Mouse (Mus musculus) spleen, adult 2 months (tissue): Measurements from ENCODE around the gene Slc9a7. TPM values are rescaled to one million over a fixed set of nuclear protein-coding genes. Genes with fewer than 3 reads are reported as not detected.

Experiments
- DNase-seq, 2 experiments: peaks; one replicate each; pipeline versions ENCODE4 v3.0.0 to v3.0.0-alpha.2; 2012 to 2021; ENCODE audit warnings: low spot score in 2 of 2, low read depth in 1 of 2
- H3K27ac ChIP-seq: fragments of 200-500 bp; 2 replicates; pipeline ENCODE4 v1.5.1; 2012; ENCODE audit warnings: low read length, inconsistent platforms; ENCODE audit not compliant: insufficient read depth
- H3K27me3 ChIP-seq: fragments of 200-500 bp; 2 replicates; pipeline ENCODE4 v1.6.1; 2012; ENCODE audit warnings: mild to moderate bottlenecking, moderate library complexity, low read length, inconsistent platforms; ENCODE audit not compliant: control insufficient read depth, insufficient read depth
- H3K36me3 ChIP-seq: fragments of 200-500 bp; 2 replicates; pipeline ENCODE4 v1.6.1; 2012; ENCODE audit warnings: mild to moderate bottlenecking, low read length, inconsistent platforms; ENCODE audit not compliant: control insufficient read depth, insufficient read depth
- H3K4me1 ChIP-seq: fragments of 200-500 bp; 2 replicates; pipeline ENCODE4 v1.6.1; 2011; ENCODE audit warnings: inconsistent platforms; ENCODE audit not compliant: control insufficient read depth, insufficient read depth, insufficient read length
- H3K4me3 ChIP-seq: fragments of 200-500 bp; 2 replicates; pipeline ENCODE4 v1.5.1; 2011; ENCODE audit warnings: mild to moderate bottlenecking, inconsistent platforms; ENCODE audit not compliant: insufficient read depth, insufficient read length; ENCODE audit errors: extremely low read depth
- CTCF ChIP-seq: fragments of 200-500 bp; IDR thresholded peaks from 2 replicates; pipeline ENCODE4 v1.5.1; 2011; ENCODE audit warnings: mild to moderate bottlenecking, inconsistent platforms; ENCODE audit not compliant: insufficient read depth, insufficient read length, insufficient replicate concordance; ENCODE audit errors: extremely low read depth
- POLR2A ChIP-seq: fragments of 200-500 bp; IDR thresholded peaks from 2 replicates; pipeline ENCODE4 v1.6.1; 2011; ENCODE audit warnings: low read depth, low read length, inconsistent platforms
- WGBS: fragments of 180-500 bp; shearing (Covaris S2); methylation state at CpG from one replicate; pipeline ENCODE4 v1.1.7; 2018; 5-methylcytosine and 5-hydroxymethylcytosine counted together
- polyA plus RNA-seq: library from polyadenylated mRNA; depleted of rRNA; stranded (reverse); fragments of >200 nt; gene quantifications from 2 replicates; pipeline ENCODE4 v1.2.3, GENCODE M21; 2012; rRNA removed

Gene Slc9a7
- polyA plus RNA-seq, 1 experiment, result 15.7 TPM

GRCm38 (mm10) chrX:20070196-20070595 is 221.4 kb downstream of the Slc9a7 start:
- H3K27me3 ChIP-seq, result no peaks in the 10 kb centered on the region
- TF ChIP-seq POLR2A (no peak), CTCF (no peak)

GRCm38 (mm10) chrX:20066636-20067035 is 225.0 kb downstream of the Slc9a7 start:
- no peak for DNase-seq
- Histone ChIP-seq H3K36me3 (no peaks in the 10 kb centered on the region), H3K27me3 (no peaks in the 10 kb centered on the region), H3K4me1 (no peaks in the 10 kb centered on the region), H3K4me3 (no peak overlapping the region), H3K27ac (no peak overlapping the region)
- TF ChIP-seq POLR2A, result no peak
- no peak for TF ChIP-seq CTCF

More at GRCm38 (mm10) chrX:20070196-20070595, 221.4 kb downstream of the Slc9a7 start:
- Histone ChIP-seq H3K4me1 (no peaks in the 10 kb centered on the region), H3K4me3 (no peak overlapping the region), H3K36me3 (no peaks in the 10 kb centered on the region), H3K27ac (no peak overlapping the region)
- no peak for DNase-seq
- 84% methylated on average over 4 of the region's 4 CpGs for WGBS

- Histone ChIP-seq H3K4me1 (peaks cover 4% of the 10 kb centered on the region; the same call in 1 of the 2 replicates), H3K27ac (no peak overlapping the region), H3K36me3 (no peaks in the 10 kb centered on the region), H3K27me3 (no peaks in the 10 kb centered on the region; the same call in 1 of the 2 replicates), H3K4me3 (no peak overlapping the region)
- 63% methylated on average over 3 of the region's 3 CpGs for WGBS
- DNase-seq, result no peak
- no peak for TF ChIP-seq CTCF
- TF ChIP-seq POLR2A, result no peak
Observed at GRCm38 (mm10) chrX:20061764-20062480, 229.7 kb downstream of the Slc9a7 start.

- Histone ChIP-seq H3K36me3 (no peaks in the 10 kb centered on the region), H3K27ac (no peak overlapping the region), H3K4me1 (peaks cover 4% of the 10 kb centered on the region; the same call in 1 of the 2 replicates), H3K4me3 (peak overlapping the region; percentile 48; the same call in 1 of the 2 replicates), H3K27me3 (no peaks in the 10 kb centered on the region; the same call in 1 of the 2 replicates)
- TF ChIP-seq CTCF, result no peak
- TF ChIP-seq POLR2A, result no peak
- WGBS, result 37% methylated on average over 47 of the region's 47 CpGs
- DNase-seq, result peak in 1 of 2 experiments; percentile 3
Observed at GRCm38 (mm10) chrX:20060769-20061315, 230.8 kb downstream of the Slc9a7 start.

- no peak for DNase-seq
- Histone ChIP-seq H3K27ac (no peak overlapping the region), H3K4me3 (peak overlapping the region; percentile 48), H3K4me1 (peaks cover 4% of the 10 kb centered on the region; the same call in 1 of the 2 replicates), H3K36me3 (no peaks in the 10 kb centered on the region), H3K27me3 (no peaks in the 10 kb centered on the region; the same call in 1 of the 2 replicates)
- 32% methylated on average over 65 of the region's 65 CpGs for WGBS
- TF ChIP-seq CTCF (no peak), POLR2A (no peak)
Observed at GRCm38 (mm10) chrX:20060096-20060768, 231.4 kb downstream of the Slc9a7 start.

- no peak within 1 kb of the TSS for H3K27ac ChIP-seq
- peak in 1 of 2 experiments; percentile 11 for DNase-seq
- no peak for TF ChIP-seq POLR2A
- no peak for TF ChIP-seq CTCF
- H3K4me3 ChIP-seq, result peak within 1 kb of the TSS; percentile 48
- H3K4me1 ChIP-seq, result peaks cover 4% of the 10 kb centered on the region; the same call in 1 of the 2 replicates
- H3K27me3 ChIP-seq, result no peaks in the 10 kb centered on the region; the same call in 1 of the 2 replicates
- WGBS, result 33% methylated on average over 40 of the region's 40 CpGs
- no peaks in the 10 kb centered on the region for H3K36me3 ChIP-seq
Observed at GRCm38 (mm10) chrX:20059381-20059971, 232.1 kb downstream of the Slc9a7 start, which contains the start of gene Chst7. Gene Chst7 (plus strand): TSS chrX:20059560.

Other genes with a start within 250 kb of the Slc9a7 start
- gene Chst7, start 232.2 kb downstream of the Slc9a7 start, polyA plus RNA-seq, result 2.5 and 3.8 TPM in 2 replicates
- gene Rp2, start 72.7 kb upstream of the Slc9a7 start, polyA plus RNA-seq, result 8.0 and 8.6 TPM in 2 replicates
- 0.31 and 0.36 TPM in 2 replicates for gene Jade3, start 133.9 kb upstream of the Slc9a7 start, polyA plus RNA-seq